Mouse (Mus musculus) adrenal gland, postnatal 10 days (tissue): ENCODE results near the gene Cenpb. TPM values are rescaled to one million over a fixed set of nuclear protein-coding genes. Genes with fewer than 3 reads are reported as not detected.

ENCODE experiments used
- DNase-seq: peaks from one replicate; pipeline ENCODE4 v3.0.0; 2021; ENCODE audit warnings: mixed read lengths
- total RNA-seq, 2 experiments: library from RNA; stranded (reverse); gene quantifications; 2 replicates each; pipeline ENCODE4 v1.2.3; 2021

Gene Cenpb
- total RNA-seq, 2 experiments from 2014 or later: 76.2 to 86.6 TPM

GRCm38 (mm10) chr2:131200710-131201109, 20.8 kb upstream of the Cenpb start:
- no peak for DNase-seq

GRCm38 (mm10) chr2:131196606-131197316, 16.9 kb upstream of the Cenpb start:
- DNase-seq: no peak

GRCm38 (mm10) chr2:131191005-131191390, 11.1 kb upstream of the Cenpb start:
- DNase-seq: no peak

- no peak for DNase-seq
Observed at GRCm38 (mm10) chr2:131190344-131191004, 10.6 kb upstream of the Cenpb start.

- DNase-seq: no peak
Observed at GRCm38 (mm10) chr2:131189521-131190309, 9.8 kb upstream of the Cenpb start.

- DNase-seq: no peak
Observed at GRCm38 (mm10) chr2:131188311-131188710, 8.4 kb upstream of the Cenpb start.

GRCm38 (mm10) chr2:131187602-131187922, 7.7 kb upstream of the Cenpb start:
- DNase-seq: no peak

- peak; percentile 91 for DNase-seq
Observed at GRCm38 (mm10) chr2:131186771-131187601, 7.1 kb upstream of the Cenpb start, which contains the start of the genes Cdc25b and Spef1. Gene Cdc25b (plus strand): TSS chr2:131186949. Gene Spef1 (minus strand): TSS chr2:131187282.

GRCm38 (mm10) chr2:131186343-131186742, 6.5 kb upstream of the Cenpb start:
- no peak for DNase-seq

GRCm38 (mm10) chr2:131179246-131179886, 501 bp downstream of the Cenpb start:
- peak; percentile 63 for DNase-seq

- DNase-seq: peak; percentile 58
Observed at GRCm38 (mm10) chr2:131178828-131179245, 1.0 kb downstream of the Cenpb start.

- DNase-seq: no peak
Observed at GRCm38 (mm10) chr2:131177932-131178331, 1.9 kb downstream of the Cenpb start.

GRCm38 (mm10) chr2:131176491-131176890, 3.4 kb downstream of the Cenpb start:
- peak; percentile 57 for DNase-seq

GRCm38 (mm10) chr2:131175945-131176309, 3.9 kb downstream of the Cenpb start:
- no peak for DNase-seq

- no peak for DNase-seq
Observed at GRCm38 (mm10) chr2:131175286-131175944, 4.5 kb downstream of the Cenpb start.

GRCm38 (mm10) chr2:131174700-131175099, 5.2 kb downstream of the Cenpb start:
- DNase-seq: peak; percentile 68

GRCm38 (mm10) chr2:131172322-131172721, 7.5 kb downstream of the Cenpb start:
- DNase-seq: no peak

GRCm38 (mm10) chr2:131171401-131172104, 8.3 kb downstream of the Cenpb start:
- DNase-seq: peak; percentile 81

- DNase-seq: no peak
Observed at GRCm38 (mm10) chr2:131170936-131171335, 8.9 kb downstream of the Cenpb start.

GRCm38 (mm10) chr2:131168914-131169313, 11.0 kb downstream of the Cenpb start:
- DNase-seq: no peak
